Comparison of ENCODE assay signal across 21 mouse cellular contexts in the genomic region with DNA sequence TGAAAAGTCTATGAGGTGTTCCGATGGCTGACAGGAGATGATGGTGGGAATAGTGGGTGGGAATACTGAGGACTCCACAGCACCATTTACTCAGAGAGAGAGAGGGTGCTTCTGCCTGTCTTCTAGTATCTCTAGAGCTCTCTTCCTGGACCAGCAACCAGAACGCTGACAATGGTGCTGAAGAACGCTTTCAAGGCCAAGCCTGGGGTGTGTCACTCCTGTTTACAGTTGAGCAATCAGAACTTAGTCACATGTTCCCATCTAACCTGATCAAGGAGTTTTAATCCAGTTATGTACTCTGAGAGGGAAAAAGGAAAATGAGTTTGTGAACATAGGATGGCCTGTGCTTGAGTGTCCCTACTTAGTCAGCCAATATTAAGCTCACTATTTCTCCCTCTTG. TPM values are rescaled to one million over a fixed set of nuclear protein-coding genes. Genes with fewer than 3 reads are reported as not detected.
DNase-seq lines count a peak whose midpoint lies in the region; ATAC-seq lines count a peak whose summit lies in the region.
"Had no signal": no experiment of that assay in that cellular context is flagged by ENCODE, and none has a peak within 500 bp of the region (broad histone marks: within the 10 kb centered on the region; RNA-seq: fewer than 3 reads in every experiment).

No protein-coding gene starts in this region.

- H3K4me1 ChIP-seq in intestine, embryonic 14.5 days (replicated peaks; ENCODE audit: control insufficient read depth, insufficient read depth, low read length): peaks cover 14% of the 10 kb centered on the region; the same call in 1 of the 2 replicates
- H3K4me1 ChIP-seq: embryonic facial prominence, embryonic 15.5 days had no signal

- H3K4me3 ChIP-seq in intestine, embryonic 14.5 days (ENCODE audit: low read depth, low read length): no peak overlapping the region
- H3K4me3 ChIP-seq: embryonic facial prominence, embryonic 15.5 days; erythroblast, embryonic 14.5 days; forebrain, embryonic 10.5 days; heart, embryonic 13.5 days; hindbrain, embryonic 15.5 days had no signal

- ATAC-seq in intestine, embryonic 14.5 days (replicated peaks; ENCODE audit: low FRiP score, low TSS enrichment, low read depth): peak; percentile 28; the same call in 1 of the 2 replicates
- ATAC-seq: activated CD4-positive, CD25-positive, alpha-beta regulatory T cell, adult 4 months; forebrain, embryonic 14.5 days; Patski had no signal

- H3K36me3 ChIP-seq in intestine, embryonic 14.5 days (ENCODE audit: control insufficient read depth, insufficient read depth, low read length): peaks cover 31% of the 10 kb centered on the region
- H3K36me3 ChIP-seq: embryonic facial prominence, embryonic 15.5 days; forebrain, embryonic 10.5 days; heart, embryonic 13.5 days; hindbrain, embryonic 15.5 days had no signal

- no peaks in the 10 kb centered on the region for H3K9me3 ChIP-seq in intestine, embryonic 14.5 days (ENCODE audit: control insufficient read depth, low read length)
- H3K9me3 ChIP-seq: embryonic facial prominence, embryonic 15.5 days; forebrain, embryonic 10.5 days; heart, embryonic 13.5 days; hindbrain, embryonic 15.5 days had no signal

- H3K27ac ChIP-seq in intestine, embryonic 14.5 days (ENCODE audit: low read depth): peak overlapping the region; percentile 57; the same call in 1 of the 2 replicates
- H3K27ac ChIP-seq: embryonic facial prominence, embryonic 15.5 days; heart, embryonic 13.5 days; hindbrain, embryonic 15.5 days had no signal

- no peaks in the 10 kb centered on the region for H3K27me3 ChIP-seq in intestine, embryonic 14.5 days (replicated peaks; ENCODE audit: control insufficient read depth, insufficient read depth, low read length)
- H3K27me3 ChIP-seq: CH12.LX; embryonic facial prominence, embryonic 15.5 days; heart, embryonic 13.5 days; hindbrain, embryonic 15.5 days; Patski had no signal

- H3K9ac ChIP-seq in intestine, embryonic 14.5 days (ENCODE audit: low read length): no peak overlapping the region
- H3K9ac ChIP-seq: embryonic facial prominence, embryonic 15.5 days; heart, embryonic 13.5 days; hindbrain, embryonic 15.5 days had no signal

- WGBS in intestine, embryonic 14.5 days: 76% methylated on average over 3 of the region's 3 CpGs
- WGBS in large intestine, adult 2 months: 28% methylated on average over 3 of the region's 3 CpGs

- DNase-seq in adrenal gland, postnatal 14 days: peak; percentile 30
- no peak for DNase-seq in adrenal gland, postnatal 4 days (ENCODE audit: low spot score in 2 of 2)
- no peak for DNase-seq in intestine, embryonic 14.5 days (ENCODE audit: low spot score)
- peak; percentile 88 for DNase-seq in large intestine, adult 2 months (ENCODE audit: low read depth, low spot score)
- DNase-seq in frontal cortex, postnatal 10 days (ENCODE audit: low spot score in 2 of 2): no peak
- no peak for DNase-seq in c-Kit-positive CD71-positive TER-119-positive erythroid progenitor cells, embryonic 14.5 days (ENCODE audit: low spot score)
- DNase-seq: cerebellum, adult 18-20 months; cerebellum, adult 9-11 months; cerebellum, postnatal 36 days; gastrocnemius, postnatal 36 days; heart, adult 11 months; heart, postnatal 36 days had no signal

- H3K4me2 ChIP-seq in intestine, embryonic 14.5 days (ENCODE audit: low read length): no peak overlapping the region
- H3K4me2 ChIP-seq: embryonic facial prominence, embryonic 15.5 days; heart, embryonic 13.5 days; hindbrain, embryonic 15.5 days had no signal

RNA-seq across cellular contexts. Expression of a gene that starts 3.0 kb away (rescaled TPM):
- 13.2 and 18.8 TPM in 2 replicates for total RNA-seq in adrenal gland, postnatal 14 days (2021)
- 10 to 100 TPM; 24.1 to 33.6 TPM for total RNA-seq in adrenal gland, postnatal 4 days (2021)
- polyA plus RNA-seq in intestine, embryonic 14.5 days (2014; fragmentation: Nextera tagmentation; extraction: Ambion mirVana): 7.8 and 10.3 TPM in 2 replicates
- polyA plus RNA-seq in large intestine, adult 2 months (2012; rRNA removed): 11.1 and 17.2 TPM in 2 replicates
- total RNA-seq: CH12.LX had no signal
- polyA plus RNA-seq: activated CD4-positive, CD25-positive, alpha-beta regulatory T cell, adult 4 months; Patski had no signal

RNA-seq across cellular contexts. Expression of a gene that starts 21.8 kb away (rescaled TPM):
- 38.8 and 46.1 TPM in 2 replicates for total RNA-seq in adrenal gland, postnatal 14 days (2021)
- 10 to 100 TPM; 52.1 to 56.5 TPM for total RNA-seq in adrenal gland, postnatal 4 days (2021)
- polyA plus RNA-seq in intestine, embryonic 14.5 days (2014; fragmentation: Nextera tagmentation; extraction: Ambion mirVana): 40.8 and 41.2 TPM in 2 replicates
- polyA plus RNA-seq in large intestine, adult 2 months (2012; rRNA removed): 19.1 and 30.9 TPM in 2 replicates

Comparison
In these comparisons a context has a peak if more than half of its experiments do, and no peak if none do; other contexts are left out.
1. DNase-seq: peak in adrenal gland, postnatal 14 days (single experiment) and large intestine, adult 2 months (single experiment); none in adrenal gland, postnatal 4 days (0 of 2), intestine, embryonic 14.5 days (single experiment), frontal cortex, postnatal 10 days (0 of 2) and c-Kit-positive CD71-positive TER-119-positive erythroid progenitor cells, embryonic 14.5 days (single experiment).